Mouse (Mus musculus) spleen, adult 2 months (tissue): Measurements from ENCODE around the gene Dkk3. TPM values are rescaled to one million over a fixed set of nuclear protein-coding genes. Genes with fewer than 3 reads are reported as not detected.

Source experiments
- DNase-seq, 2 experiments: peaks; one replicate each; pipeline versions ENCODE4 v3.0.0 to v3.0.0-alpha.2; 2012 to 2021; ENCODE audit warnings: low spot score in 2 of 2, low read depth in 1 of 2
- H3K27ac ChIP-seq: fragments of 200-500 bp; 2 replicates; pipeline ENCODE4 v1.5.1; 2012; ENCODE audit warnings: low read length, inconsistent platforms; ENCODE audit not compliant: insufficient read depth
- H3K27me3 ChIP-seq: fragments of 200-500 bp; 2 replicates; pipeline ENCODE4 v1.6.1; 2012; ENCODE audit warnings: mild to moderate bottlenecking, moderate library complexity, low read length, inconsistent platforms; ENCODE audit not compliant: control insufficient read depth, insufficient read depth
- H3K36me3 ChIP-seq: fragments of 200-500 bp; 2 replicates; pipeline ENCODE4 v1.6.1; 2012; ENCODE audit warnings: mild to moderate bottlenecking, low read length, inconsistent platforms; ENCODE audit not compliant: control insufficient read depth, insufficient read depth
- H3K4me1 ChIP-seq: fragments of 200-500 bp; 2 replicates; pipeline ENCODE4 v1.6.1; 2011; ENCODE audit warnings: inconsistent platforms; ENCODE audit not compliant: control insufficient read depth, insufficient read depth, insufficient read length
- H3K4me3 ChIP-seq: fragments of 200-500 bp; 2 replicates; pipeline ENCODE4 v1.5.1; 2011; ENCODE audit warnings: mild to moderate bottlenecking, inconsistent platforms; ENCODE audit not compliant: insufficient read depth, insufficient read length; ENCODE audit errors: extremely low read depth
- CTCF ChIP-seq: fragments of 200-500 bp; IDR thresholded peaks from 2 replicates; pipeline ENCODE4 v1.5.1; 2011; ENCODE audit warnings: mild to moderate bottlenecking, inconsistent platforms; ENCODE audit not compliant: insufficient read depth, insufficient read length, insufficient replicate concordance; ENCODE audit errors: extremely low read depth
- POLR2A ChIP-seq: fragments of 200-500 bp; IDR thresholded peaks from 2 replicates; pipeline ENCODE4 v1.6.1; 2011; ENCODE audit warnings: low read depth, low read length, inconsistent platforms
- WGBS: fragments of 180-500 bp; shearing (Covaris S2); methylation state at CpG from one replicate; pipeline ENCODE4 v1.1.7; 2018; 5-methylcytosine and 5-hydroxymethylcytosine counted together
- polyA plus RNA-seq: library from polyadenylated mRNA; depleted of rRNA; stranded (reverse); fragments of >200 nt; gene quantifications from 2 replicates; pipeline ENCODE4 v1.2.3, GENCODE M21; 2012

The Dkk3 gene
- polyA plus RNA-seq, 1 experiment = 2.9 TPM

DNA sequence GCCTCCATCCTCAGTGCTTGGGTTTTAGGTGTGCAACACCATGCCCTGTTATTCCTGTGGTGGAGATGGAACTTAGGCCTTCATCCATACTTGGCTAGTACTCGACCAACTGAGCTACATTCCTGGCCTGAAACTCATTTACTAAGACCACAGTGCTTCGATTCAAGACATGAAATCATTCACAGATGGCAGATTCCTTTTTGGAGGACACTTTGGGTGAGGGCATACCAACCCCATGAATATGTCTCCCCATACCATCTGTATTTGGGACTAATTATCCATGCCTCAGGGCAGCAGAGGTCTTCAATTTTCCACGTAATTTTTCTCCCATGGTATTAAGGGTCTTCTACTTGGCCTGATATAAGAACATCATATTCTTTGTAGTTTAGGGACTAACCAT lies 16.2 kb downstream of the Dkk3 start:
- H3K4me1 ChIP-seq = peaks cover 2% of the 10 kb centered on the region; the same call in 1 of the 2 replicates
- no peaks in the 10 kb centered on the region for H3K36me3 ChIP-seq
- no peak for TF ChIP-seq CTCF
- no peak for TF ChIP-seq POLR2A
- no peak overlapping the region for H3K4me3 ChIP-seq
- WGBS = 82% methylated on average over 3 of the region's 3 CpGs
- DNase-seq = no peak
- no peak overlapping the region for H3K27ac ChIP-seq
- H3K27me3 ChIP-seq = no peaks in the 10 kb centered on the region

DNA sequence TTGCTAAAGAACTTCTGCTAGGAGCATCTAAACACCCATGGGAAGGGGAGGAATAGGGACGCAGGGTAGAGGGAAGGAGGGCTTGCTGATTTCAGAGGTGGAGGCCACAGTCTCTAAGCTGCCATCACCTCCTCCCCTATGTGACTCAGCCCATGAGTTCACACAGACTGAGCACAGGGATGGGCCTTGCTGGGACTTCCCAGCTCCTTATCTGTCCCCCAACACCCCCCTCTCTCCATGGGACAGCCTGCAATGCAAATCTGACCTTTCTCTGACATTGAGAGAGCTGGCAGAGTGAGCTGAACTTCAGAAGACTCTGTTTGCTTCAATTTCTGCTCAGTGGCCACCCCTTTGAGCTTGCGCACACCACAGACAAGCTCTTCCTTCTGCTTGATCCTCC lies 18.1 kb downstream of the Dkk3 start:
- no peaks in the 10 kb centered on the region for H3K36me3 ChIP-seq
- no peak overlapping the region for H3K4me3 ChIP-seq
- H3K27me3 ChIP-seq = no peaks in the 10 kb centered on the region
- 94% methylated on average over 2 of the region's 2 CpGs for WGBS
- TF ChIP-seq POLR2A (no peak), CTCF (no peak)
- H3K27ac ChIP-seq = no peak overlapping the region
- peaks cover 2% of the 10 kb centered on the region; the same call in 1 of the 2 replicates for H3K4me1 ChIP-seq
- no peak for DNase-seq

DNA sequence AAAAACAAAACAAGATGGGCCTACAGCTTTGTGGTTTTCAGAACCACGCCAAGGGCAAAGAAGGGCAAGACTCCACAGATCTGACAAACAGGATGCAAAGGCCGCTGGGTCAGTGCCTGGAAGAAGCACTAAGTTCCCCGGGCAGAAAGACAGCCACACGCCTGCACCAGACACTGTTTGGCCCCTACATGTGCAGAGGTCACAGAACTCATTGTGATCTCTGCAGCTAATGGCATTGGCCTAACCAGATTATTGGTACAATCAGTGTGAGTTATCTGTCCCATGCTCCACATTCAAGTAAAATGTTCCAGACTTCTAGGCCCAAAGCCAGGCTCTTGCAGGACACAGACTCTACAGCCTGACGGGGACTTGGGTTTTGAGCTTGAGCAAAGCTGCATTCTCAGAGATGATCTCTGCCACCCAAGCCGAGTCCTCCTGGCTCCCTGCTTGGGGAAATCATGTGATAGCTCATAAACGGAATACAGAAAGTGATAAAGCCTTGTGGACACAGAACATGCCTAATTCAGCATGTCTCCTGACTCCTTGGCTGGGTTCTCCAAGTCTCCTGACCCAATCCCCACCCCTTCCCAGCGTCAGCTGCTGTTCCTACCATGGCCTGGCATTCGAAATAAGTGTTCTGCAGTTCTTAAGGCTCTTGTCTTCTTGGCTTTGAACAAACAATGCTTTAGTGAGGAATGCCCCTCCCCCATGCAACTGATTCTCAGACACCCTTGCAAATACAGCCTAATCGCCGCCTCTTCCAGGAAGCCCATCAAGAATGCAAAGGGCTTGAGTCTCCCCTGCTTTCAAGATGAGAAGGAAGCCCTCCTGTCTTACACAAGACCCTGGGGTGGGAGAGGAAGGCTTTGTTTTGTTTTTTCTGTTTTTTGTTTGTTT lies 20.1 kb downstream of the Dkk3 start:
- WGBS = 67% methylated on average over 11 of the region's 11 CpGs

DNA sequence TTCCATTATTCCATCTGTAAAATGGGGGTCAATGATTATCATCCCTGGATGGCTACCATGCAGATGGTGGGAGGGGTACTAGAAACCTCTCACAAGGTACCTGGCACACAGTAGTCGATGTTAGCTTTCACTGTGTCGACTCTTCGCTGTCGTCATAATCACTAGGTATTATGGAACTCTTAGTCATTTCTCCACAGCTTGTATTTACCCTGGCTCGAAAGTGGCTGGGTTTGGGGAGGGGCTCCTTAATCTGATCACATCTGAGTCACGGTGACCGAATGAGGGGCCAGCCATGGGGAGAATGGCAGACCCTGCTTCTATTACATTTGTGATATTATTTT lies 20.7 kb downstream of the Dkk3 start:
- WGBS = 90% methylated on average over 7 of the region's 7 CpGs
- TF ChIP-seq POLR2A (no peak), CTCF (no peak)
- H3K27ac ChIP-seq = no peak overlapping the region

More for the DNA sequence above, 20.1 kb downstream of the Dkk3 start:
- no peak for TF ChIP-seq POLR2A
- no peak for TF ChIP-seq CTCF
- Histone ChIP-seq H3K36me3 (no peaks in the 10 kb centered on the region), H3K4me1 (peaks cover 2% of the 10 kb centered on the region; the same call in 1 of the 2 replicates), H3K27ac (no peak overlapping the region), H3K27me3 (no peaks in the 10 kb centered on the region), H3K4me3 (no peak overlapping the region)
- no peak for DNase-seq

DNA sequence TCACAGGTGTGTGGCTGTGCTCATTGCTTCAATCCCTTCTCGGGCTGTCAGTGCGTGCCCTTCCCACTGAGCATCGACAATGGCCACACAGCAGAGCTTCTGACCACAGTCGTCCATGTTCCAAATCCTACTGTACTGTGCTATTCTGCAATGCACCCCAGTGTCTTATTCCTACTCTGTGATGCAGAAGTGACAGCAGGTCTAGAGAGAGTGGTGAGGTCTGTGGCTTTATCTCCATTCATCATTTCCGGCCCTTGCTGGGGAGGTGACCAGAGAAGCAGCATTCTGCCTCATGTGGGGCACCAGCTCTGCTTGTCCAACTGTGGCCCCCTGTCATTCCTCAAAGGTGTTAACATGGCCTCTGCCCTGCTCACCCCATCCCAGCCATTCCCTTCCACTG lies 22.3 kb downstream of the Dkk3 start:
- 81% methylated on average over 5 of the region's 5 CpGs for WGBS
- no peak for DNase-seq
- TF ChIP-seq CTCF (no peak), POLR2A (no peak)
- Histone ChIP-seq H3K4me1 (no peaks in the 10 kb centered on the region), H3K27me3 (no peaks in the 10 kb centered on the region), H3K4me3 (no peak overlapping the region), H3K27ac (no peak overlapping the region), H3K36me3 (no peaks in the 10 kb centered on the region)

More for the DNA sequence above, 20.7 kb downstream of the Dkk3 start:
- Histone ChIP-seq H3K4me3 (no peak overlapping the region), H3K4me1 (no peaks in the 10 kb centered on the region), H3K36me3 (no peaks in the 10 kb centered on the region), H3K27me3 (no peaks in the 10 kb centered on the region)
- no peak for DNase-seq

DNA sequence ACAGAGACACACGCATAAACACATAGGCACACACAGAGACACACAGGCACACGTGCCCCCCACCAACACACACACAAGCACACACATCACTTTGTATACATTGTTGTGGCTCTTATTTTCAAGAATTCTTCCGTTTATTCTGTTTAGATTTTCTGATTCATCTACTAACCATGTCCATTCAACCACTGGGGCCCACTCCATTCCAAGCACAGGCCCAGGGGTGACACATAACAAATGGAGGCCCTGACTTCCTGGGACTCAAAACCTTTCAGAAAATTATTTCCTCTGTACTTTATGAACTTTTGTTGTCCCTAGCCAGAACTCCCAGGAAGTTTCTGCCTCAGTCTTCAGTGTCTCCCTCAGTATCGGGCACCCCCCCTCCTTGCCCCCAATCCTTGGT lies 23.7 kb downstream of the Dkk3 start:
- Histone ChIP-seq H3K27me3 (no peaks in the 10 kb centered on the region), H3K27ac (no peak overlapping the region), H3K36me3 (no peaks in the 10 kb centered on the region), H3K4me1 (no peaks in the 10 kb centered on the region), H3K4me3 (no peak overlapping the region)
- no peak for DNase-seq
- WGBS = 88% methylated on average over 4 of the region's 4 CpGs
- TF ChIP-seq CTCF (no peak), POLR2A (no peak)

DNA sequence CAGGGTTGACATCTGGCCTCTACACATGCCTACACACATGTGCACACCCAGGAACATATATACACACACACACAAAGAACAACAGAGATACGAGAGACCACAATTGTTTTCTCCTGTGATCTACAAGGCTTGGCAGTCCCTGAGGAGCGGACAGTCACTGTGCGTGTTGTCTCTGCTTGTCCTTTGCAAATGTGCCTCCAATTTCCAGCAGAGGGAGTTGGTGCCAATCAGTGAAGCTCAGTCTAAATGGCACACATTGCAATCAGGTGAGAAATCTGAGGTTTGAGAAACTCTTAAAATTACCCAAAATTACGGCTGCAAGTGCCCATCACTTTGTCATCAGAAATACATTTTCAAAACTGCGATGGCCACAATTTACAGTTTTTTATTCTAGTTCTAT lies 25.6 kb downstream of the Dkk3 start:
- Histone ChIP-seq H3K36me3 (no peaks in the 10 kb centered on the region), H3K27me3 (no peaks in the 10 kb centered on the region), H3K4me1 (no peaks in the 10 kb centered on the region), H3K27ac (no peak overlapping the region), H3K4me3 (no peak overlapping the region)
- DNase-seq = no peak
- TF ChIP-seq POLR2A (no peak), CTCF (no peak)
- WGBS = 86% methylated on average over 5 of the region's 5 CpGs
